In genomic region chrX:47726285-47726684, GRCm38 (mm10) we compare ENCODE assay signal across 25 mouse cellular contexts.
"Had no signal": no experiment of that assay in that cellular context is flagged by ENCODE, and none has a peak within 500 bp of the region (broad histone marks: within the 10 kb centered on the region; RNA-seq: fewer than 3 reads in every experiment).

No protein-coding gene starts in this region.

- H3K36me3 ChIP-seq: heart, embryonic 10.5 days; heart, embryonic 12.5 days; hindbrain, embryonic 10.5 days; hindbrain, embryonic 12.5 days; intestine, embryonic 15.5 days; limb, embryonic 10.5 days; limb, embryonic 12.5 days; liver, embryonic 12.5 days had no signal

- DNase-seq: gastrocnemius, adult 2 months; gastrocnemius, postnatal 10 days; gastrocnemius, postnatal 25 days; heart, adult 18-20 months; heart, postnatal 10 days; heart, postnatal 4 days; kidney, adult 18-20 months; kidney, adult 8-10 months; kidney, postnatal 10 days; kidney, postnatal 25 days; kidney, postnatal 4 days; liver had no signal

- H3K4me1 ChIP-seq: heart, embryonic 10.5 days; heart, embryonic 12.5 days; hindbrain, embryonic 10.5 days; hindbrain, embryonic 12.5 days; intestine, embryonic 15.5 days; limb, embryonic 10.5 days; limb, embryonic 12.5 days; liver, embryonic 12.5 days had no signal

- H3K9ac ChIP-seq: heart, embryonic 12.5 days; hindbrain, embryonic 12.5 days; hindbrain, embryonic 14.5 days; intestine, embryonic 15.5 days; limb, embryonic 12.5 days; liver, embryonic 12.5 days had no signal

- H3K4me2 ChIP-seq: heart, embryonic 12.5 days; hindbrain, embryonic 12.5 days; hindbrain, embryonic 14.5 days; intestine, embryonic 15.5 days; limb, embryonic 12.5 days; liver, embryonic 12.5 days had no signal

- H3K27me3 ChIP-seq: heart, embryonic 12.5 days; hindbrain, embryonic 12.5 days; intestine, embryonic 15.5 days; limb, embryonic 12.5 days; liver, embryonic 12.5 days had no signal

- H3K27ac ChIP-seq: gastrocnemius, adult 2 months; heart, embryonic 10.5 days; hindbrain, embryonic 10.5 days; hindbrain, embryonic 12.5 days; hindbrain, embryonic 14.5 days; intestine, embryonic 15.5 days; left cerebral cortex, adult 2 months; limb, embryonic 10.5 days; limb, embryonic 12.5 days; liver, embryonic 12.5 days had no signal

- H3K4me3 ChIP-seq: gastrocnemius, adult 2 months; heart, embryonic 10.5 days; heart, embryonic 12.5 days; hindbrain, embryonic 10.5 days; hindbrain, embryonic 12.5 days; intestine, embryonic 15.5 days; left cerebral cortex, adult 2 months; limb, embryonic 10.5 days; limb, embryonic 12.5 days; liver, embryonic 12.5 days had no signal

- ATAC-seq: hindbrain, embryonic 16.5 days; inflammation-experienced regulatory T-cells, adult 6 months; intestine, embryonic 15.5 days; intestine, postnatal 0 days; liver, embryonic 12.5 days had no signal

- H3K9me3 ChIP-seq: heart, embryonic 10.5 days; heart, embryonic 12.5 days; hindbrain, embryonic 10.5 days; hindbrain, embryonic 12.5 days; intestine, embryonic 15.5 days; limb, embryonic 10.5 days; limb, embryonic 12.5 days; liver, embryonic 12.5 days had no signal
